Mouse (Mus musculus): ENCODE results near the gene Tceanc. TPM values are rescaled to one million over a fixed set of nuclear protein-coding genes. Genes with fewer than 3 reads are reported as not detected.
A peak's percentile ranks its signal among the peaks of the same experiment; 100 is the strongest.
"Not testable (repeated sequence)": the region's sequence is repeated elsewhere in the genome, so short reads cannot be mapped to it uniquely, and the experiment has no call there.

Gene Tceanc
- polyA plus RNA-seq, 1 experiment from 2014 or later: 5.9 TPM

DNA sequence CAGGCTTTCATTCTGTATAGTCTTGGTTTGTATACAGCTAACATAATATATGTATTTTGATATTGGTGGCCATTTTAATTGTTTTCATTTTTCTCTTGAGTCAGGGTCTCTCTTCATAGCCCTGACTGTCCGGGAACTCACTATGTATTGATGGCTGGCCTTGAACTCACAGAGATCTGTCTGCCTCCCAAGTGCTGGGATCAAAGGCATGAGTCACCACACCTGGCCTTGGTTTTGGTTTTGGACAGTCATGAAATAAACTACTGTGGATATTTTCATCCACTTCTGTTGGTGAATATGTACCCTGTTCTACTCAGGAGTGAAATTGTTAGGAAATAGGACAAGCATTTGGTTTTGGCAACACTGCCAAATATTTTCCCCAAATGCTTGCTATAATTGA lies 1.7 kb downstream of the Tceanc start:
- WGBS: 76% methylated on average over 1 of the region's 1 CpGs
- Histone ChIP-seq H3K4me1 (no peaks in the 10 kb centered on the region), H3K27ac (no peak overlapping the region), H3K9me3 (no peaks in the 10 kb centered on the region), H3K36me3 (replicated peaks) (no peaks in the 10 kb centered on the region), H3K9ac (no peak overlapping the region), H3K4me3 (no peak overlapping the region), H3K4me2 (no peak overlapping the region), H3K27me3 (replicated peaks) (no peaks in the 10 kb centered on the region; the same call in 1 of the 2 replicates)
- ATAC-seq (replicated peaks): no peak

DNA sequence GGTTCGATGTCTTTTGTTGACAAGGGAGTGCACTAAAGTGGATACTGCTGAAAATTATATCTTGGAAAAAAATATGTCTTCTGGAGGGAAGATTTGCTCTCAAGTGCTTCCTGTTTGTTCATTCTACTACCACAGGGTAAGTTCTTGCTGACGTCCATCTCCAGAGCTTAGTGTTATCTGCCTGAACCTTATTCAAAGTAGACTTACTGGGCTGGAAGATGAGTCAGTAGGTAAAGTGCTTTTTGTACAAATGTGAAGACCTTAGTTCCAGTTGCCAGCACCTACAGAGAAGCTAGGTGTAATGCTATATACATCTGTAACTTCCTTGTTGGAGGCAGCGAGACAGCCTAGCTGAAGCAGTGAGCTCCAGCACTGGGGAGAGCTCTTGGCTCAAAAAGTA lies 2.4 kb downstream of the Tceanc start:
- WGBS: 91% methylated on average over 3 of the region's 3 CpGs
- Histone ChIP-seq H3K4me1 (no peaks in the 10 kb centered on the region), H3K4me3 (no peak overlapping the region), H3K36me3 (replicated peaks) (no peaks in the 10 kb centered on the region), H3K27me3 (replicated peaks) (no peaks in the 10 kb centered on the region; the same call in 1 of the 2 replicates), H3K9me3 (no peaks in the 10 kb centered on the region), H3K4me2 (no peak overlapping the region), H3K9ac (no peak overlapping the region), H3K27ac (no peak overlapping the region)
- no peak for ATAC-seq (replicated peaks)

DNA sequence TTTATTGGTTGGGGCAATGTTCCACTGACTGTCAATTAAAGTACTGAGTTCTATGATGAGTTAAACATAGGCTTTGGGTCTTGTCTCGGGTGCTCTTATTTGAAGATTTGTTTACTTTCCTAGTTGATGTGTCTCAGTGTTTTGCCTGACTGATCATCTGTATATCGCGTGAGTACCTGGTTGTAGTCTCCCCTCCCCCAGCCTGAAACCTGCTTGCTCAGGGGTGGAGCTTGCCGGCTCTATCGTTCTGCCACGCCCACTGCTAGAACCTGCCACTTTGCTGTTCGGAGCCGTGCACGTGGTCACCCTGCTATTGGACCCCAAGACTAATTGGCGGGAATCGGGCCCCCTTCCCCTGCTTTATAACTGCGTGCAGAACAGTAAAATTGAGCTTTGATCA lies 4.3 kb downstream of the Tceanc start:
- peak overlapping the region; percentile 29 for H3K4me2 ChIP-seq
- not testable (repeated sequence) for H3K27ac ChIP-seq; H3K36me3 ChIP-seq (replicated peaks); H3K4me1 ChIP-seq; ATAC-seq (replicated peaks); H3K9me3 ChIP-seq; H3K9ac ChIP-seq; H3K27me3 ChIP-seq (replicated peaks)
- H3K4me3 ChIP-seq: 0 out of 2 replicates have a peak overlapping the region, but pooled peaks have one; percentile 8
- WGBS: 54% methylated on average over 12 of the region's 12 CpGs

DNA sequence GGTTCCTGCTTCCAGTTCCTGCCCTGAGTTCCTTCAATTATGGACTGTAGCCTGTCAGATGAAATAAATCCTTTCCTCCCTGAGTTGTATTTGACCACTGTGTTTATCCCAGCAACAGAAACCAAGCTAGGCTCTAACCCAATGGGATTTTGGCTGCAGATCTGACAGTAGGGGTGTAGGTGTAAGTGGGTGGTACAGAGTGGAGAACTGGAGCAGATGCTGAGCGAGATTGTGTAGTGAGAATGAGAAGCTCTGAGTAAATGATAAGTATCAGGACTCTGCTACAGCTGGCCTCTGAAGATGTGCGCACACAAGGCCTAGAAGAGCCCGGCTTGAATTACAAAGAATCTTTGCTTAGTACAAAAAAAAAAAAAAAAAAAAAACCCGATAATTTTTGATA lies 6.3 kb downstream of the Tceanc start:
- no peak for ATAC-seq (replicated peaks)
- Histone ChIP-seq H3K27me3 (replicated peaks) (no peaks in the 10 kb centered on the region; the same call in 1 of the 2 replicates), H3K9ac (no peak overlapping the region), H3K27ac (no peak overlapping the region), H3K4me3 (no peak overlapping the region), H3K36me3 (replicated peaks) (no peaks in the 10 kb centered on the region), H3K9me3 (no peaks in the 10 kb centered on the region), H3K4me2 (no peak overlapping the region), H3K4me1 (no peaks in the 10 kb centered on the region)
- WGBS: 86% methylated on average over 4 of the region's 4 CpGs

- Histone ChIP-seq H3K27ac (no peak overlapping the region), H3K9me3 (no peaks in the 10 kb centered on the region), H3K9ac (no peak overlapping the region), H3K36me3 (replicated peaks) (no peaks in the 10 kb centered on the region), H3K4me2 (peak overlapping the region; percentile 46; the same call in 1 of the 2 replicates), H3K4me3 (no peak overlapping the region), H3K4me1 (no peaks in the 10 kb centered on the region), H3K27me3 (replicated peaks) (no peaks in the 10 kb centered on the region; the same call in 1 of the 2 replicates)
- ATAC-seq (replicated peaks): no peak
Observed at GRCm38 (mm10) chrX:166511107-166511506, 7.3 kb downstream of the Tceanc start.

- WGBS: 24% methylated on average over 60 of the region's 65 CpGs
- peak overlapping the region; percentile 46 for H3K4me2 ChIP-seq
- ATAC-seq (replicated peaks): peak; percentile 99
- peak overlapping the region; percentile 55 for H3K4me3 ChIP-seq
- no peaks in the 10 kb centered on the region; the same call in 1 of the 2 replicates for H3K27me3 ChIP-seq (replicated peaks)
- H3K27ac ChIP-seq: peak overlapping the region; percentile 98
- H3K9me3 ChIP-seq: no peaks in the 10 kb centered on the region
- no peaks in the 10 kb centered on the region for H3K4me1 ChIP-seq
- no peaks in the 10 kb centered on the region for H3K36me3 ChIP-seq (replicated peaks)
- H3K9ac ChIP-seq: peak overlapping the region; percentile 73
Observed at GRCm38 (mm10) chrX:166509761-166510738, 8.3 kb downstream of the Tceanc start.

DNA sequence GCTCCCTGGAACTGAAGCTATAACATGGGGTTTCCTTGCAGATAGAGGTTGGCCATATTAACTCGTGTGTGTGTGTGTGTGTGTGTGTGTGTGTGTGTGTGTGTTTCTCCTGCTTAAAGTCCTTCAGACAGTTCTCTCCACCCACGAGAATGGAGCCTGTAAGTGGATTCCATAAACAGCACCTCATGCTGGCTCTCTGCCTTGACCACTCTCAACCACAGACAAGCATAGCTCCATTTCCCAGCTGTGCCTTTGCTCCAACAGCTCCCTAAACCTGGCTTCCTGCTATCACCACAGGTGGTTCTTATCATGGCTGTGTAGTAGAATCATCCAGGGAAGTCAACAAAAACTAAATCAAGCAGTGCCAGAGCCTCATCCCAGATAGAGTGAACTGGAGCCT lies 13.9 kb downstream of the Tceanc start:
- ATAC-seq (replicated peaks): no peak
- WGBS: 61% methylated on average over 2 of the region's 2 CpGs

GRCm38 (mm10) chrX:166499496-166500190 lies 18.7 kb downstream of the Tceanc start:
- ATAC-seq (replicated peaks): no peak
- H3K27ac ChIP-seq: no peak overlapping the region
- WGBS: 83% methylated on average over 1 of the region's 1 CpGs
- H3K4me3 ChIP-seq: no peak overlapping the region
- no peaks in the 10 kb centered on the region for H3K9me3 ChIP-seq
- H3K9ac ChIP-seq: no peak overlapping the region
- no peaks in the 10 kb centered on the region for H3K27me3 ChIP-seq (replicated peaks)
- H3K36me3 ChIP-seq (replicated peaks): no peaks in the 10 kb centered on the region
- H3K4me2 ChIP-seq: no peak overlapping the region
- no peaks in the 10 kb centered on the region for H3K4me1 ChIP-seq

More for the DNA sequence above, 13.9 kb downstream of the Tceanc start:
- Histone ChIP-seq H3K4me1 (no peaks in the 10 kb centered on the region), H3K27ac (no peak overlapping the region), H3K4me2 (no peak overlapping the region), H3K36me3 (replicated peaks) (no peaks in the 10 kb centered on the region), H3K9ac (no peak overlapping the region), H3K9me3 (no peaks in the 10 kb centered on the region), H3K4me3 (no peak overlapping the region), H3K27me3 (replicated peaks) (no peaks in the 10 kb centered on the region)

GRCm38 (mm10) chrX:166497771-166498170 lies 20.6 kb downstream of the Tceanc start:
- Histone ChIP-seq H3K36me3 (replicated peaks) (no peaks in the 10 kb centered on the region), H3K27me3 (replicated peaks) (no peaks in the 10 kb centered on the region), H3K9me3 (no peaks in the 10 kb centered on the region), H3K9ac (no peak overlapping the region), H3K27ac (no peak overlapping the region), H3K4me3 (no peak overlapping the region), H3K4me2 (no peak overlapping the region), H3K4me1 (no peaks in the 10 kb centered on the region)
- 58% methylated on average over 4 of the region's 4 CpGs for whole genome bisulfite sequencing
- no peak for ATAC-seq (replicated peaks)

GRCm38 (mm10) chrX:166495052-166495451 lies 23.3 kb downstream of the Tceanc start:
- WGBS: 96% methylated on average over 2 of the region's 2 CpGs
- H3K9ac ChIP-seq: no peak overlapping the region
- H3K36me3 ChIP-seq (replicated peaks): no peaks in the 10 kb centered on the region
- H3K9me3 ChIP-seq: no peaks in the 10 kb centered on the region
- no peak overlapping the region for H3K4me2 ChIP-seq
- H3K4me1 ChIP-seq: no peaks in the 10 kb centered on the region
- H3K4me3 ChIP-seq: no peak overlapping the region
- no peak for ATAC-seq (replicated peaks)
- H3K27me3 ChIP-seq (replicated peaks): no peaks in the 10 kb centered on the region
- H3K27ac ChIP-seq: no peak overlapping the region

GRCm38 (mm10) chrX:166479365-166479983 lies 38.9 kb downstream of the Tceanc start, which contains the start of gene Rab9:
Rab9 (minus strand) TSS chrX:166479867.
- H3K36me3 ChIP-seq (replicated peaks): no peaks in the 10 kb centered on the region
- H3K4me3 ChIP-seq: peak within 1 kb of the TSS; percentile 47
- peaks cover 8% of the 10 kb centered on the region for H3K4me1 ChIP-seq
- WGBS: 25% methylated on average over 41 of the region's 41 CpGs
- peak within 1 kb of the TSS; percentile 57 for H3K4me2 ChIP-seq
- H3K27ac ChIP-seq: peak within 1 kb of the TSS; percentile 76
- H3K27me3 ChIP-seq (replicated peaks): no peaks in the 10 kb centered on the region
- peak; percentile 99 for ATAC-seq (replicated peaks)
- H3K9ac ChIP-seq: peak within 1 kb of the TSS; percentile 50
- no peaks in the 10 kb centered on the region for H3K9me3 ChIP-seq

All from midbrain, embryonic 15.5 days (tissue).